Mouse (Mus musculus) liver, adult 2 months (tissue): Measurements from ENCODE around the gene Ctns. TPM values are rescaled to one million over a fixed set of nuclear protein-coding genes. Genes with fewer than 3 reads are reported as not detected.
A peak's percentile ranks its signal among the peaks of the same experiment; 100 is the strongest.

Experiments used
- DNase-seq: peaks from one replicate; pipeline ENCODE4 v3.0.0-alpha.2; 2011; ENCODE audit warnings: low read depth, low spot score; ENCODE audit errors: extremely low read depth
- H3K27ac ChIP-seq: fragments of 200-500 bp; replicated peaks from 2 replicates; pipeline ENCODE4 v1.5.1; 2012; ENCODE audit warnings: low read depth, mild to moderate bottlenecking, control low read depth, inconsistent platforms, low read length; ENCODE audit not compliant: insufficient read depth
- H3K27me3 ChIP-seq: fragments of 200-500 bp; 2 replicates; pipeline ENCODE4 v1.6.1; 2012; ENCODE audit warnings: mild to moderate bottlenecking, moderate library complexity, low read length, inconsistent platforms; ENCODE audit not compliant: control insufficient read depth, insufficient read depth
- H3K36me3 ChIP-seq: fragments of 200-500 bp; 2 replicates; pipeline ENCODE4 v1.6.1; 2012; ENCODE audit warnings: low read length, inconsistent platforms; ENCODE audit not compliant: control insufficient read depth, insufficient read depth
- H3K4me1 ChIP-seq: fragments of 200-500 bp; 2 replicates; pipeline ENCODE4 v1.6.1; 2011; ENCODE audit warnings: low read length; ENCODE audit not compliant: control insufficient read depth, insufficient read depth
- H3K4me3 ChIP-seq: fragments of 200-500 bp; 2 replicates; pipeline ENCODE4 v1.5.1; 2011; ENCODE audit warnings: low read depth, mild to moderate bottlenecking, control low read depth, low read length, moderate library complexity; ENCODE audit not compliant: insufficient read depth
- H3K79me2 ChIP-seq: fragments of 200-500 bp; 2 replicates; pipeline ENCODE4 v1.6.1; 2012; ENCODE audit warnings: inconsistent platforms, mild to moderate bottlenecking, low read length, moderate library complexity; ENCODE audit not compliant: control insufficient read depth, insufficient read depth
- H3K9ac ChIP-seq: fragments of 200-500 bp; 2 replicates; pipeline ENCODE4 v1.6.1; 2012; ENCODE audit warnings: low read depth, mild to moderate bottlenecking, control low read depth, inconsistent platforms, low read length
- CTCF ChIP-seq: fragments of 200-500 bp; IDR thresholded peaks from 2 replicates; pipeline ENCODE4 v1.5.1; 2011; ENCODE audit warnings: low read depth, low read length, control low read depth
- POLR2A ChIP-seq: fragments of 200-500 bp; IDR thresholded peaks from 2 replicates; pipeline ENCODE4 v1.6.1; 2011; ENCODE audit warnings: low read length, control low read depth; ENCODE audit not compliant: insufficient read depth; ENCODE audit errors: extremely low read depth
- WGBS: fragments of 180-500 bp; shearing (Covaris S2); methylation state at CpG from one replicate; pipeline ENCODE4 v1.1.7; 2018; 5-methylcytosine and 5-hydroxymethylcytosine counted together
- polyA plus RNA-seq: library from polyadenylated mRNA; depleted of rRNA; stranded (reverse); fragments of >200 nt; gene quantifications from 2 replicates; pipeline ENCODE4 v1.2.3, GENCODE M21; 2012; rRNA removed
- total RNA-seq: library from RNA; depleted of rRNA; stranded (reverse); fragments of >200 nt; gene quantifications from 2 replicates; pipeline ENCODE4 v1.2.3, GENCODE M21; 2014; rRNA removed

Gene Ctns
- 11.5 and 15.6 TPM in 2 replicates for total RNA-seq
- 13.1 and 16.6 TPM in 2 replicates for polyA plus RNA-seq

- Histone ChIP-seq H3K27ac (peak within 1 kb of the TSS; percentile 95), H3K9ac (peak within 1 kb of the TSS; percentile 92), H3K4me3 (peak within 1 kb of the TSS; percentile 64), H3K27me3 (no peaks in the 10 kb centered on the region), H3K79me2 (peaks cover 3% of the 10 kb centered on the region; the same call in 1 of the 2 replicates), H3K36me3 (peaks cover 3% of the 10 kb centered on the region; the same call in 1 of the 2 replicates), H3K4me1 (peaks cover 12% of the 10 kb centered on the region)
- DNase-seq, result peak; percentile 89
- under 1% methylated on average over 22 of the region's 22 CpGs for WGBS
- no peak for TF ChIP-seq CTCF
- peak; percentile 54; the same call in 1 of the 2 replicates for TF ChIP-seq POLR2A
Measured at GRCm38 (mm10) chr11:73198603-73199229, at the start of gene Ctns. Gene Ctns (minus strand): TSS chr11:73199042.

GRCm38 (mm10) chr11:73242777-73243176, 43.9 kb upstream of the Ctns start:
- Histone ChIP-seq H3K79me2 (no peaks in the 10 kb centered on the region), H3K4me3 (no peak overlapping the region), H3K36me3 (no peaks in the 10 kb centered on the region), H3K4me1 (no peaks in the 10 kb centered on the region), H3K9ac (no peak overlapping the region), H3K27me3 (no peaks in the 10 kb centered on the region), H3K27ac (no peak overlapping the region)
- DNase-seq, result no peak
- no peak for TF ChIP-seq POLR2A
- 89% methylated on average over 4 of the region's 4 CpGs for WGBS

- no peak for TF ChIP-seq CTCF
- no peak for TF ChIP-seq POLR2A
- no peak for DNase-seq
- no peak overlapping the region for H3K9ac ChIP-seq
- WGBS, result 84% methylated on average over 6 of the region's 6 CpGs
- no peaks in the 10 kb centered on the region for H3K4me1 ChIP-seq
- H3K27ac ChIP-seq, result no peak overlapping the region
- no peaks in the 10 kb centered on the region for H3K27me3 ChIP-seq
- H3K4me3 ChIP-seq, result no peak overlapping the region
- no peaks in the 10 kb centered on the region for H3K79me2 ChIP-seq
- no peaks in the 10 kb centered on the region for H3K36me3 ChIP-seq
Measured at GRCm38 (mm10) chr11:73242199-73242598, 43.4 kb upstream of the Ctns start.

GRCm38 (mm10) chr11:73236731-73237130, 37.9 kb upstream of the Ctns start:
- Histone ChIP-seq H3K4me1 (peaks cover 7% of the 10 kb centered on the region; the same call in 1 of the 2 replicates), H3K36me3 (no peaks in the 10 kb centered on the region), H3K9ac (no peak overlapping the region), H3K27ac (no peak overlapping the region), H3K4me3 (no peak overlapping the region), H3K79me2 (no peaks in the 10 kb centered on the region), H3K27me3 (no peaks in the 10 kb centered on the region)
- DNase-seq, result peak; percentile 32
- 51% methylated on average over 3 of the region's 3 CpGs for WGBS
- no peak for TF ChIP-seq CTCF
- no peak for TF ChIP-seq POLR2A

GRCm38 (mm10) chr11:73235990-73236701, 37.3 kb upstream of the Ctns start:
- no peaks in the 10 kb centered on the region for H3K27me3 ChIP-seq
- no peak overlapping the region for H3K27ac ChIP-seq
- no peak overlapping the region for H3K4me3 ChIP-seq
- H3K79me2 ChIP-seq, result no peaks in the 10 kb centered on the region
- no peak for TF ChIP-seq POLR2A
- no peak for TF ChIP-seq CTCF
- peak; percentile 79 for DNase-seq
- 18% methylated on average over 5 of the region's 5 CpGs for WGBS
- peaks cover 7% of the 10 kb centered on the region; the same call in 1 of the 2 replicates for H3K4me1 ChIP-seq
- H3K9ac ChIP-seq, result no peak overlapping the region
- H3K36me3 ChIP-seq, result no peaks in the 10 kb centered on the region

- DNase-seq, result no peak
- no peak for TF ChIP-seq CTCF
- no peak for TF ChIP-seq POLR2A
- no peaks in the 10 kb centered on the region for H3K36me3 ChIP-seq
- H3K4me1 ChIP-seq, result peaks cover 10% of the 10 kb centered on the region; the same call in 1 of the 2 replicates
- H3K9ac ChIP-seq, result no peak within 1 kb of the TSS
- no peaks in the 10 kb centered on the region for H3K27me3 ChIP-seq
- no peaks in the 10 kb centered on the region for H3K79me2 ChIP-seq
- WGBS, result 92% methylated on average over 5 of the region's 5 CpGs
- no peak within 1 kb of the TSS for H3K4me3 ChIP-seq
- H3K27ac ChIP-seq, result no peak within 1 kb of the TSS
Measured at GRCm38 (mm10) chr11:73233992-73234391, 35.1 kb upstream of the Ctns start, which contains the start of gene Trpv1. Gene Trpv1 (plus strand): TSS chr11:73234292.
